Mouse (Mus musculus) activated CD4-positive, CD25-positive, alpha-beta regulatory T cell, adult 4 months (primary cell): Measurements from ENCODE around the gene Piga. TPM values are rescaled to one million over a fixed set of nuclear protein-coding genes. Genes with fewer than 3 reads are reported as not detected.

ENCODE experiments used
- ATAC-seq: one replicate; pipeline ENCODE4 v1.8.0; 2017
- polyA plus RNA-seq, 2 experiments: library from polyadenylated mRNA; unstranded; fragments of 100-300 nt; shearing (Covaris generic); gene quantifications; one replicate each; pipeline ENCODE4 v1.2.1; 2017

The Piga gene
- polyA plus RNA-seq, 2 experiments from 2014 or later = 6.6 to 8.2 TPM

GRCm38 (mm10) chrX:164436709-164437108 lies 17.1 kb downstream of the Piga start, which contains the start of gene Asb11:
Gene Asb11, plus strand, starts transcription at chrX:164436994.
- no peak for ATAC-seq

GRCm38 (mm10) chrX:164439462-164439861 lies 19.9 kb downstream of the Piga start:
- no peak for ATAC-seq

- ATAC-seq = no peak
These were observed 20.6 kb downstream of the Piga start for GRCm38 (mm10) chrX:164440140-164440539.

GRCm38 (mm10) chrX:164440703-164441102 lies 21.1 kb downstream of the Piga start:
- no peak for ATAC-seq

- ATAC-seq = no peak
These were observed 21.7 kb downstream of the Piga start for GRCm38 (mm10) chrX:164441306-164441705.

- ATAC-seq = no peak
These were observed 26.0 kb downstream of the Piga start for GRCm38 (mm10) chrX:164445601-164446000.

- no peak for ATAC-seq
These were observed 26.5 kb downstream of the Piga start for GRCm38 (mm10) chrX:164446106-164446551.

- ATAC-seq = no peak
These were observed 27.5 kb downstream of the Piga start for GRCm38 (mm10) chrX:164446835-164447681.

GRCm38 (mm10) chrX:164447682-164448071 lies 28.1 kb downstream of the Piga start:
- ATAC-seq = no peak

- ATAC-seq = no peak
These were observed 29.6 kb downstream of the Piga start for GRCm38 (mm10) chrX:164449201-164449600.

GRCm38 (mm10) chrX:164459205-164459878 lies 39.8 kb downstream of the Piga start:
- ATAC-seq = no peak

Other genes with a start within 250 kb of the Piga start
- not detected for gene Bmx, start 161.6 kb upstream of the Piga start, polyA plus RNA-seq
- gene Pir, start 150.4 kb upstream of the Piga start, polyA plus RNA-seq = not detected
- gene Vegfd, start 46.4 kb upstream of the Piga start, polyA plus RNA-seq = not detected
- gene Asb11, start 17.2 kb downstream of the Piga start, polyA plus RNA-seq = not detected
- gene Asb9, start 86.5 kb downstream of the Piga start, polyA plus RNA-seq = not detected